In the genomic region with DNA sequence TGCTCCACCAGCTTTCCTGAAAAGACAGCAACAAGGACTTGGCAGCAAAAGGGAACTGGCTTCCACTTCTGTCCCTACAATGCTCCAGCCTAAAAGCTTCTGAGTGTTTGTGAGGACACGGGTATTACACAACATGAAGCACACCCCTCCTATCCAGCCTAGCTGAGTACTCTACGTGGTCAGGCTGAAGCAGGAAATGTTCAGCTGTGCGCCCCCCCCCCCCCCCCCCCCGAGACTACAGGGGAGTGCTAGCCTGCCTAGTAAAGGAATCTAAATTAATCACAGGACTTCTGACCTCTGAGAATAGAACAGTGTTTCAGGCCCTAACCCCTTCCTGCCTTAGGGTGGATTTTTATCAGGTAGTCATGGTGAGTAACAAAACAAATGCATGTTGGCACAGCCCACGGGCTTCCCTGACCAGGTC, we compare ENCODE assay signal across 23 mouse cellular contexts. TPM values are rescaled to one million over a fixed set of nuclear protein-coding genes. Genes with fewer than 3 reads are reported as not detected.
DNase-seq lines count a peak whose midpoint lies in the region; ATAC-seq and TF ChIP-seq lines count a peak whose summit lies in the region.
"Had no signal": no experiment of that assay in that cellular context is flagged by ENCODE, and none has a peak within 500 bp of the region (broad histone marks: within the 10 kb centered on the region; RNA-seq: fewer than 3 reads in every experiment).

No protein-coding gene starts in this region.

- H3K36me3 ChIP-seq in heart, postnatal 0 days (replicated peaks; ENCODE audit: control insufficient read depth, insufficient read depth, low read length) = peaks cover 85% of the 10 kb centered on the region
- peaks cover 100% of the 10 kb centered on the region for H3K36me3 ChIP-seq in hindbrain, embryonic 10.5 days

- 25% methylated on average over 5 of the region's 5 CpGs for WGBS in heart, postnatal 0 days
- WGBS in hindbrain, embryonic 10.5 days = 78% methylated on average over 5 of the region's 5 CpGs

- no peak for TF ChIP-seq CTCF in bone marrow macrophage, adult 2 months (IDR thresholded peaks at IDR 0.05; ENCODE audit: low read depth, low read length)
- no peak for TF ChIP-seq CTCF in heart, postnatal 0 days (IDR thresholded peaks at IDR 0.05; ENCODE audit: low read depth)

- peak overlapping the region; percentile 31 for H3K27ac ChIP-seq in bone marrow macrophage, adult 2 months (ENCODE audit: insufficient read depth, low read depth, low read length)
- peak overlapping the region; percentile 30; the same call in 1 of the 2 replicates for H3K27ac ChIP-seq in heart, postnatal 0 days (ENCODE audit: low read depth)
- no peak overlapping the region for H3K27ac ChIP-seq in hindbrain, embryonic 10.5 days
- H3K27ac ChIP-seq: midbrain, embryonic 13.5 days had no signal

- H3K9me3 ChIP-seq in heart, postnatal 0 days (replicated peaks; ENCODE audit: control insufficient read depth, low read length) = no peaks in the 10 kb centered on the region
- no peaks in the 10 kb centered on the region for H3K9me3 ChIP-seq in hindbrain, embryonic 10.5 days
- H3K9me3 ChIP-seq: midbrain, embryonic 13.5 days had no signal

- no peak overlapping the region for H3K4me2 ChIP-seq in heart, postnatal 0 days (ENCODE audit: low read depth, low read length)
- H3K4me2 ChIP-seq: midbrain, embryonic 13.5 days had no signal

- ATAC-seq in heart, postnatal 0 days (ENCODE audit: insufficient read depth, low read depth) = peak; percentile 64
- ATAC-seq: CD4-positive, CD25-positive, alpha-beta regulatory T cell, adult 4 months; forebrain, embryonic 14.5 days; midbrain, embryonic 13.5 days had no signal

- no peak overlapping the region for H3K4me3 ChIP-seq in bone marrow macrophage, adult 2 months (ENCODE audit: insufficient read depth, low read length)
- H3K4me3 ChIP-seq in heart, postnatal 0 days (ENCODE audit: low read depth, low read length) = no peak overlapping the region
- H3K4me3 ChIP-seq in hindbrain, embryonic 10.5 days = no peak overlapping the region
- H3K4me3 ChIP-seq: midbrain, embryonic 13.5 days had no signal

- no peak overlapping the region for H3K9ac ChIP-seq in heart, postnatal 0 days (replicated peaks; ENCODE audit: low read depth, low read length)
- H3K9ac ChIP-seq: midbrain, embryonic 13.5 days had no signal

- TF ChIP-seq POLR2A in bone marrow macrophage, adult 2 months (IDR thresholded peaks at IDR 0.05; ENCODE audit: borderline replicate concordance, low read depth, low read length) = no peak

- TF ChIP-seq EP300 in heart, postnatal 0 days (IDR thresholded peaks at IDR 0.05; ENCODE audit: low read depth) = no peak

- H3K4me1 ChIP-seq in bone marrow macrophage, adult 2 months (ENCODE audit: control insufficient read depth, insufficient read depth, low read length) = peaks cover 7% of the 10 kb centered on the region; the same call in 1 of the 2 replicates
- no peaks in the 10 kb centered on the region for H3K4me1 ChIP-seq in heart, postnatal 0 days (ENCODE audit: control insufficient read depth, insufficient read depth)
- no peaks in the 10 kb centered on the region for H3K4me1 ChIP-seq in hindbrain, embryonic 10.5 days (replicated peaks)
- H3K4me1 ChIP-seq: midbrain, embryonic 13.5 days had no signal

- peak; percentile 65 for DNase-seq in 416B (ENCODE audit: low read depth)
- no peak for DNase-seq in heart, postnatal 0 days (ENCODE audit: low spot score)
- peak; percentile 15 for DNase-seq in lung, postnatal 10 days
- no peak for DNase-seq in embryo, embryonic 9.5 days (ENCODE audit: extremely low spot score)
- DNase-seq in hindbrain, embryonic 10.5 days (ENCODE audit: low spot score) = no peak
- no peak for DNase-seq in gastrocnemius, postnatal 10 days
- no peak for DNase-seq in neural tube, embryonic 10.5 days (ENCODE audit: extremely low spot score, low spot score)
- DNase-seq: adrenal gland, postnatal 25 days; cerebellum, postnatal 14 days; kidney, postnatal 14 days had no signal

- no peaks in the 10 kb centered on the region for H3K27me3 ChIP-seq in heart, postnatal 0 days (ENCODE audit: control insufficient read depth, insufficient read depth, low read length)
- no peaks in the 10 kb centered on the region for H3K27me3 ChIP-seq in hindbrain, embryonic 10.5 days (ENCODE audit: insufficient read depth, poor library complexity, severe bottlenecking)
- H3K27me3 ChIP-seq: midbrain, embryonic 13.5 days had no signal

RNA-seq across cellular contexts. Expression of gene Actl7a, which starts 24.7 kb away (rescaled TPM):
- polyA plus RNA-seq in bone marrow macrophage, adult 2 months (2012; ENCODE audit: insufficient read depth, insufficient read length, missing spikeins) = not detected in 2 replicates
- total RNA-seq in heart, postnatal 0 days (2014; rRNA removed; ENCODE audit: low replicate concordance) = not detected in 2 replicates
- polyA plus RNA-seq in heart, postnatal 0 days (2015; fragmentation: Nextera tagmentation; extraction: Ambion mirVana) = not detected in 2 replicates
- not detected in 2 replicates for polyA plus RNA-seq in hindbrain, embryonic 10.5 days (2016; fragmentation: Nextera tagmentation; extraction: Ambion mirVana)
- total RNA-seq in gastrocnemius, postnatal 10 days (2021) = not detected
- total RNA-seq: adrenal gland, postnatal 25 days; gastrocnemius, adult 18-20 months; layer of hippocampus, postnatal 10 days; left cerebral cortex, postnatal 36 days; liver, adult 2 months had no signal
- polyA plus RNA-seq: CD4-positive, CD25-positive, alpha-beta regulatory T cell, adult 4 months; forebrain, embryonic 14.5 days; heart, embryonic 14.5 days; liver, adult 2 months; lung, embryonic 16.5 days; neural tube, embryonic 11.5 days; stomach, embryonic 14.5 days had no signal

RNA-seq across cellular contexts. Expression of gene Actl7b, which starts 26.6 kb away (rescaled TPM):
- 0.56 TPM in 1 of 2 replicates, not detected in the other for polyA plus RNA-seq in bone marrow macrophage, adult 2 months (2012; ENCODE audit: insufficient read depth, insufficient read length, missing spikeins)
- 0.35 TPM in 1 of 2 replicates, not detected in the other for total RNA-seq in heart, postnatal 0 days (2014; rRNA removed; ENCODE audit: low replicate concordance)
- polyA plus RNA-seq in heart, postnatal 0 days (2015; fragmentation: Nextera tagmentation; extraction: Ambion mirVana) = not detected in 2 replicates
- not detected in 2 replicates for polyA plus RNA-seq in hindbrain, embryonic 10.5 days (2016; fragmentation: Nextera tagmentation; extraction: Ambion mirVana)
- not detected for total RNA-seq in gastrocnemius, postnatal 10 days (2021)
- total RNA-seq: adrenal gland, postnatal 25 days; gastrocnemius, adult 18-20 months; liver, adult 2 months; MEL had no signal
- polyA plus RNA-seq: CD4-positive, CD25-positive, alpha-beta regulatory T cell, adult 4 months; forebrain, embryonic 14.5 days; heart, embryonic 14.5 days; liver, adult 2 months; lung, embryonic 16.5 days; midbrain, embryonic 13.5 days; neural tube, embryonic 11.5 days; stomach, embryonic 14.5 days had no signal

RNA-seq across cellular contexts. Expression of gene Gm26657, which starts 28.0 kb away (rescaled TPM):
- polyA plus RNA-seq in bone marrow macrophage, adult 2 months (2012; ENCODE audit: insufficient read depth, insufficient read length, missing spikeins) = not detected in 2 replicates
- not detected in 2 replicates for total RNA-seq in heart, postnatal 0 days (2014; rRNA removed; ENCODE audit: low replicate concordance)
- not detected in 2 replicates for polyA plus RNA-seq in heart, postnatal 0 days (2015; fragmentation: Nextera tagmentation; extraction: Ambion mirVana)
- polyA plus RNA-seq in hindbrain, embryonic 10.5 days (2016; fragmentation: Nextera tagmentation; extraction: Ambion mirVana) = not detected in 2 replicates
- not detected for total RNA-seq in gastrocnemius, postnatal 10 days (2021)
- total RNA-seq: adrenal gland, postnatal 25 days; gastrocnemius, adult 18-20 months; layer of hippocampus, postnatal 10 days; left cerebral cortex, postnatal 36 days; liver, adult 2 months; MEL had no signal
- polyA plus RNA-seq: CD4-positive, CD25-positive, alpha-beta regulatory T cell, adult 4 months; forebrain, embryonic 14.5 days; heart, embryonic 14.5 days; liver, adult 2 months; lung, embryonic 16.5 days; midbrain, embryonic 13.5 days; neural tube, embryonic 11.5 days; stomach, embryonic 14.5 days had no signal

RNA-seq across cellular contexts. Expression of gene Elp1, which starts 34.3 kb away (rescaled TPM):
- 17.3 and 28.7 TPM in 2 replicates for polyA plus RNA-seq in bone marrow macrophage, adult 2 months (2012; ENCODE audit: insufficient read depth, insufficient read length, missing spikeins)
- total RNA-seq in heart, postnatal 0 days (2014; rRNA removed; ENCODE audit: low replicate concordance) = 20.4 and 25.5 TPM in 2 replicates
- 12.9 and 15.0 TPM in 2 replicates for polyA plus RNA-seq in heart, postnatal 0 days (2015; fragmentation: Nextera tagmentation; extraction: Ambion mirVana)
- polyA plus RNA-seq in hindbrain, embryonic 10.5 days (2016; fragmentation: Nextera tagmentation; extraction: Ambion mirVana) = 76.2 and 84.3 TPM in 2 replicates
- total RNA-seq in gastrocnemius, postnatal 10 days (2021) = 10 to 100 TPM; 28.3 to 30.8 TPM

RNA-seq across cellular contexts. Expression of gene Fam206a, which starts 34.3 kb away (rescaled TPM):
- polyA plus RNA-seq in bone marrow macrophage, adult 2 months (2012; ENCODE audit: insufficient read depth, insufficient read length, missing spikeins) = 6.8 and 7.3 TPM in 2 replicates
- 0.89 and 3.9 TPM in 2 replicates for total RNA-seq in heart, postnatal 0 days (2014; rRNA removed; ENCODE audit: low replicate concordance)
- 4.0 and 4.2 TPM in 2 replicates for polyA plus RNA-seq in heart, postnatal 0 days (2015; fragmentation: Nextera tagmentation; extraction: Ambion mirVana)
- 23.5 and 25.8 TPM in 2 replicates for polyA plus RNA-seq in hindbrain, embryonic 10.5 days (2016; fragmentation: Nextera tagmentation; extraction: Ambion mirVana)
- 1 to 10 TPM; 3.5 to 4.0 TPM for total RNA-seq in gastrocnemius, postnatal 10 days (2021)

Comparison
In these comparisons a context has a peak if more than half of its experiments do, and no peak if none do; other contexts are left out.
1. DNase-seq: peak in 416B (single experiment) and lung, postnatal 10 days (single experiment); none in heart, postnatal 0 days (single experiment), embryo, embryonic 9.5 days (single experiment), hindbrain, embryonic 10.5 days (single experiment), gastrocnemius, postnatal 10 days (single experiment) and neural tube, embryonic 10.5 days (single experiment).